Mouse (Mus musculus) bone marrow, adult 2 months (tissue): ENCODE measurements around the gene Rab5c. TPM values are rescaled to one million over a fixed set of nuclear protein-coding genes. Genes with fewer than 3 reads are reported as not detected.

Source experiments
- H3K27ac ChIP-seq: fragments of 200-500 bp; 2 replicates; pipeline ENCODE4 v1.5.1; 2012; ENCODE audit warnings: low read depth, mild to moderate bottlenecking, control low read depth, inconsistent platforms, low read length; ENCODE audit not compliant: control insufficient read depth, poor library complexity, insufficient read depth
- H3K4me1 ChIP-seq: fragments of 200-500 bp; 2 replicates; pipeline ENCODE4 v1.6.1; 2011; ENCODE audit warnings: low read length; ENCODE audit not compliant: control insufficient read depth, insufficient read depth
- H3K4me3 ChIP-seq: fragments of 200-500 bp; replicated peaks from 2 replicates; pipeline ENCODE3; 2011; ENCODE audit warnings: mild to moderate bottlenecking, low read depth, low read length, control low read depth; ENCODE audit not compliant: control insufficient read depth
- CTCF ChIP-seq: fragments of 200-500 bp; IDR thresholded peaks from 2 replicates; pipeline ENCODE4 v1.5.1; 2011; ENCODE audit warnings: low read length, control low read depth; ENCODE audit not compliant: control insufficient read depth, insufficient read depth
- POLR2A ChIP-seq: fragments of 200-500 bp; IDR thresholded peaks from 2 replicates; pipeline ENCODE4 v1.6.1; 2011; ENCODE audit warnings: low read depth, mild to moderate bottlenecking, control low read depth, low read length, borderline replicate concordance; ENCODE audit not compliant: control insufficient read depth
- WGBS: fragments of 180-500 bp; shearing (Covaris S2); methylation state at CpG from one replicate; pipeline ENCODE4 v1.1.7; 2018; 5-methylcytosine and 5-hydroxymethylcytosine counted together
- polyA plus RNA-seq: library from polyadenylated mRNA; stranded (reverse); fragments of >200 nt; gene quantifications from 2 replicates; pipeline ENCODE4 v1.2.4, GENCODE M21; 2011; ENCODE audit warnings: low replicate concordance; ENCODE audit not compliant: missing spikeins, insufficient read depth, insufficient read length

Gene Rab5c
- polyA plus RNA-seq, 1 experiment = 126 TPM

DNA sequence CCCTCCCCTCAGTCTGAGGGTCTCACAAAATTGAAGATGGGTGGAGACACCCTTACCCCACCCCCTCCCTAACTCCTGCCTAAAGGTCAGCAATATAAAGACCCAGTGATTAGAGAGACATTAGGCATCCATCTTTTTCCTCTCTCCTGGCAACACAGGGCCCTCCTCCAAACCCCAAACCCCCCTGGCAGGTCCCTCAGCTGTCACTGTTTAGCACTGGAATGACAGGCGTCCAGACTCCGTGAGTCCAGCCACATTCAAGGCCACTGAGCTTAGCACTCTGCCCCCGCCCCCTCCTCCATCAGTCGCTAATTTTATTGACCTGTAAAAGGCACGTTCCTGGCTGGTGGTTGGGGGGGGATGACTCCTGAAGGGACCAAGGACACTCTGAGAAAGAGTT lies 44.9 kb downstream of the Rab5c start:
- H3K4me3 ChIP-seq = no peak overlapping the region
- H3K4me1 ChIP-seq = no peaks in the 10 kb centered on the region
- no peak overlapping the region for H3K27ac ChIP-seq
- WGBS = 60% methylated on average over 5 of the region's 5 CpGs
- TF ChIP-seq CTCF (no peak), POLR2A (no peak)

DNA sequence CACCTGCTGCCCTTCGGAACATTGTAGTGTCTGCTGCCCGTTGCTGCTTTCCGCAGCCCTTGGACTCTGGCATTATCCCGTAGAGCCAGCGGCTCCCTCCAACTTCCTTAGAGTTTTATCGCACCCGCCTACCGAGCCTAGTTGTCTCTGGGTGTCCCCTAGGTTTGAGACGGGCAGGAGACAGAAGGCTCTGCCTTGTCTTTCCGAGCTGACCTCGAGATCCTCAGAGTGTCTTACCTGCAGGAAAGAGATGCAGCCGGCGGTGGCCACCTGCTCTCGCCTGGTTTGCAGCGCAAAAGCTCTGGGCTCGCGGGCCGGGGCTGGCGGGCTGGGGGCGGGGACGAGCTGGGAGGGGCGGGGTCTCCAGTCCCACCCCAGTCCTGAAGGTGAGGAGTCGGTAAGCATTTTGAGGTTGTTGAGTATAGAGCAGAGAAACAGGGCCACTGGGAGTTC lies 45.8 kb downstream of the Rab5c start, which contains the start of gene Zfp385c:
TSS of gene Zfp385c (minus strand) at position 292 of the 453 bp plus-strand sequence.
- TF ChIP-seq CTCF (no peak), POLR2A (no peak)
- Histone ChIP-seq H3K4me1 (no peaks in the 10 kb centered on the region), H3K27ac (no peak within 1 kb of the TSS), H3K4me3 (no peak within 1 kb of the TSS)
- WGBS = 2% methylated on average over 23 of the region's 23 CpGs

DNA sequence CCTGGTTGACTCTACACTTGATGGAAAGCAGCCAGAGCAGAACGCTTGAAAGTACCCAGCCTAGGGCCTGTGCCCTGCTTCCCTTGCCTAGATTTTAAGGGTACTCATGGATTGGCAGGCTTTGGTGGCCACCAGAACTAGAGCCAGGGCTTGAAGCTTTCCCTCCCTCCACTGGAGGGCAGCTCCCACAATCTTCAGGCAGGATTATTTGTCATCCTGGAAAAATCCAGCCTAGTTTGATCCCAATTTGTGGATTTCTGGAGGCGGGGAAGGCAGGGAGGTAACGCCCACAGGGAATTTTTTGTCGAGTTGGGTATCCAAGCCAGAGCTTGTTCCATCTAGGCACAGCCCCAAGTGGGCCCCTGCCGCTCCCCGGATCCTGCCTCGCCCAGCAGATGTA lies 47.6 kb downstream of the Rab5c start:
- TF ChIP-seq CTCF = no peak
- no peak for TF ChIP-seq POLR2A
- H3K4me3 ChIP-seq = no peak overlapping the region
- H3K27ac ChIP-seq = no peak overlapping the region
- WGBS = 83% methylated on average over 7 of the region's 7 CpGs
- no peaks in the 10 kb centered on the region for H3K4me1 ChIP-seq

DNA sequence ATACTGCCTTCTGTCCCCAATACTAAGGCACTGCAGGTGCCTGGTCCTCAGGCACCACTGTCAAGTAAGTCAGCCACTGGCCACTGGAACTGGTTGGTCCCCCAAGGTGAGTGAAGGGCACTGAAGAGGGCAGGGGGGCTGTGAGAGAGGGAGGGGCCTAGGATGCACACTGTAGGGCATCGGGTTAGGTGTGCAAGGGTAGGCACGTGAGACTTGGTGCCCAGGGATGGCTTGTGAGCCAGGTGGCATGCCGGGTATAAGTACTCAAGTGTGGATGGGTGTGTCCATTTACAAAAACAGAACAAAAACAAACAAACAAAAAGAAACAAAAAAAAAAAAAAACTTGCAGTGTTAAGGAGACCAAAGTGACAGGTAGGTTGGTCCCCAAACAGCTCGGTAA lies 49.6 kb downstream of the Rab5c start:
- WGBS = 72% methylated on average over 4 of the region's 4 CpGs
- TF ChIP-seq POLR2A (no peak), CTCF (no peak)
- no peak overlapping the region for H3K27ac ChIP-seq
- no peak overlapping the region for H3K4me3 ChIP-seq
- H3K4me1 ChIP-seq = no peaks in the 10 kb centered on the region

DNA sequence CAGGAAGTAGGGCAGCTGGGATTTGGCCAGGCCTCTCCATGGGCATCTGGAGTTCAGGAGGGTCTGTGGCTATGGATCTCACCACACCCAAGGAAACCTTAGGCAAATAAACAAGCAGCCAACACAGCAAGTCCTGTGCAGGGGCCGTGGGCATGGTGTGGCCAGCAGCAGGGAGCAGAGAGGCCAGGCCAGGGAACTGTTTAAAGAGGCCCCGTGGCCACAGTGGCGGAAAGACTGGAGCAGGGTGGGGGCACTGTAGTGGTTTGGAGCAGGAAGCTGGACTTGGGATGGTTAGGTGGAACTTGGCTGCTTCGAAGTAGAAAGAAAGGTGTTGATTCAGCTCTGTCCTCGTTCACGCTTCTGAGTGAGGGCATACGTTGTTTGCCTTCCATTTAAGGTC lies 50.8 kb downstream of the Rab5c start:
- WGBS = 84% methylated on average over 7 of the region's 7 CpGs
- H3K4me3 ChIP-seq = no peak overlapping the region

DNA sequence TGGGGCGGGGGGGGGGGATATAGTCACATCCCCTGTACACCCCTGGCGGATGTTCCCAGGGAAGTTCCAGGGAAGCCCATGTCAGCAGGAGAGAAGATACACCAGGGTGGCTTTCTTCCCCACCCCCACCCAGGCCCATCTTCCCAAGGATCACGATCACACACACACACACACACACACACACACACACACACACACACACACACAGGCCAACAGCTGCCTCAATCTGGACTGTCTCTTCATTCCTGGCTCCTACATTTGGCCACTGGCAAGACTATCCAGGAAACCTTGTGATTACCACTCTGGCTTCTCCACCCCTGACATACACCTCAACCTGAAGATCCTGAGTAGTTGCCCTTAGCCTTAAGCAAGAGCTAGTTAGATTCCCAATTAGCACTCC lies 52.6 kb downstream of the Rab5c start:
- no peak overlapping the region for H3K27ac ChIP-seq
- TF ChIP-seq CTCF = no peak
- no peak for TF ChIP-seq POLR2A
- 74% methylated on average over 3 of the region's 3 CpGs for WGBS
- H3K4me3 ChIP-seq = no peak overlapping the region
- no peaks in the 10 kb centered on the region for H3K4me1 ChIP-seq

More for the DNA sequence above, 50.8 kb downstream of the Rab5c start:
- Histone ChIP-seq H3K4me1 (no peaks in the 10 kb centered on the region), H3K27ac (no peak overlapping the region)
- TF ChIP-seq POLR2A (no peak), CTCF (no peak)

DNA sequence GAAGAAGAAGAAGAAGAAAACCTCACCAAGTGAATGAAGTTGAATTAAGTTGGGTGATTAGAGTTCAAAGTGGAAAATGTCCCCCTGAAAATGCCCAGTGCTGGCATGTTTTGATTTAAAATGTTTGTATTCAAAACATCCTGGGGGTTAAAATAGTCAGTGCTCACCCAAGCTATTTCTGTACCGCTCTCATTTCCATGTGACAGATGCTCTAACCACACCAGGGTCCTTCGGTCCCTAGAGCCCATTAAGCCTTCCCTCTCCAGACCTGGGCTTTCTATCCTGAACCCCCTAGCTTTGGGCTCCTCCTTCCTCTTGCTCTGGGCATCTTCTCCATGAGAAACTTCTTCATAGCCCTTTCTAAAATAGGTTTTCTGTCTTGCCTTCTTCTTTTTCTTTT lies 53.9 kb downstream of the Rab5c start:
- H3K27ac ChIP-seq = no peak overlapping the region
- no peak overlapping the region for H3K4me3 ChIP-seq
- 68% methylated on average over 2 of the region's 2 CpGs for WGBS
- no peaks in the 10 kb centered on the region for H3K4me1 ChIP-seq
- TF ChIP-seq POLR2A = no peak
- no peak for TF ChIP-seq CTCF

DNA sequence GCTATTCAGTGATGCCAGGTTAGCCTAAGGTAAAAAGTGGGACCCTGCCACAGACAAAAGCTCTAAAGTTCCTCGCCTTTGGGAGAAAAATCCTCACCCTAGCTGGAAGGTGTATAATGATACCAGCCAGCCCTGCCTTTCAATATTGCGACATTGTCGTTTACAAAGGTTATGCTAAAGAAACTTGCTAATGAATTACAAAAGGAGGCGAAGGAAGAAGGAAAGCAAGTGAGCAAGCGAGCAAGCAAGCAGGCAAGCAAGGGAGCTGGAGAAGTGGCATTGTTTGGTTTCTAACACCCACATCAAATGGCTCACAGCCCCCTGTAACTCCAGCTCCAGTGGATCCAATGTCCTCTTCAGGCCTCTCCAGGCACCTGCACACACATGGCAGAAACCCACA lies 55.5 kb downstream of the Rab5c start:
- 67% methylated on average over 5 of the region's 5 CpGs for WGBS
- no peak overlapping the region for H3K4me3 ChIP-seq
- no peaks in the 10 kb centered on the region for H3K4me1 ChIP-seq
- H3K27ac ChIP-seq = no peak overlapping the region
- TF ChIP-seq CTCF (no peak), POLR2A (no peak)

DNA sequence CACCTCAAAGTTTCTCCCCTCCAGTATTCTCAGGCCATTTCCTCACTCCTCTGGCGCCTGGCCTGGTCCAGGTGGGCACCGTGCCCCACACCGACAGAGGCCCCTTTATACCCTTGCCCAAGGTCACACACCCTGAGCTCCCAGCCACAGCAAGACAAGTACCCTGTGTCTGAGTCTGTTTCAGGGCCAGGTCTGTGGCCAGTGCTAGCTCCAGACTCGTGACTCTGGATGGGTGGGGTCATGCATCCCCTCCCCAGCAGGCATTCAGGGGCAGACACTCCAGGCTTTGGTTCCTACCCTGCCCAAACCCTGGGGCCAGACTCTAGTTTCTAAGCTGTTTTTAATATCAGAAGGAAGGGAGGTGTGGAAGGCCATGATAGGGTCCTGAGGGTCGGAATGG lies 56.2 kb downstream of the Rab5c start:
- no peak for TF ChIP-seq POLR2A
- TF ChIP-seq CTCF = no peak
- Histone ChIP-seq H3K4me3 (no peak overlapping the region), H3K4me1 (no peaks in the 10 kb centered on the region), H3K27ac (no peak overlapping the region)
- WGBS = 86% methylated on average over 5 of the region's 5 CpGs
